Mouse (Mus musculus): ENCODE results near the gene Camta1. TPM values are rescaled to one million over a fixed set of nuclear protein-coding genes. Genes with fewer than 3 reads are reported as not detected.

Camta1 gene
- polyA plus RNA-seq, 1 experiment from 2014 or later: 77.1 TPM

DNA sequence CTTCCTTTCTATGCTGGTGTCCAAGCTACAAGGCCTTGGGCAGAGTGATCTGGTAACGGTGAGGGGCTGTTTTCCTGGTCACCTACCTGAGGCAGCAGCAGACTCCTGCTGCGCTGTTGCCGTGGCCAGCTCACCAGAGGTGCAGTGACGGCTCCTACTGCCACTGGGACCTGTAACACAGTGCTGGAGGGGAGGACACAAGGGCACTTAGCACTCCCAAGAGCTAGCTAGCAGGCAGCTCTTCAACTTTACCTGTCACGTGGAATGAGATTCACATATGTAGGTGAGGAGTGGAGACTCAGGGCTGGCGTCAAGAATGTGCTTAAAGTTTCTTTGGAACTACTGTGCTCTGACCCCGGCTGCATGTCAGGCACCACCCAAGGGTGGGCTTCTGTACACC lies 851.4 kb downstream of the Camta1 start:
- no peak overlapping the region for H3K9ac ChIP-seq
- ATAC-seq (ENCODE audit: insufficient number of reproducible peaks, low FRiP score, low TSS enrichment, low read depth): no peak
- H3K4me1 ChIP-seq: no peaks in the 10 kb centered on the region
- H3K36me3 ChIP-seq: peaks cover 10% of the 10 kb centered on the region; the same call in 1 of the 2 replicates
- WGBS: 88% methylated on average over 7 of the region's 7 CpGs
- H3K4me2 ChIP-seq (replicated peaks): no peak overlapping the region
- H3K27me3 ChIP-seq: no peaks in the 10 kb centered on the region
- no peak overlapping the region for H3K27ac ChIP-seq (replicated peaks)
- H3K4me3 ChIP-seq (replicated peaks): no peak overlapping the region
- H3K9me3 ChIP-seq (replicated peaks): no peaks in the 10 kb centered on the region

- 55% methylated on average over 6 of the region's 6 CpGs for WGBS
- H3K4me3 ChIP-seq (replicated peaks): no peak overlapping the region
- no peaks in the 10 kb centered on the region for H3K9me3 ChIP-seq (replicated peaks)
- peaks cover 6% of the 10 kb centered on the region; the same call in 1 of the 2 replicates for H3K36me3 ChIP-seq
- ATAC-seq (ENCODE audit: insufficient number of reproducible peaks, low FRiP score, low TSS enrichment, low read depth): no peak
- H3K9ac ChIP-seq: no peak overlapping the region
- H3K27ac ChIP-seq (replicated peaks): no peak overlapping the region
- no peak overlapping the region for H3K4me2 ChIP-seq (replicated peaks)
- H3K27me3 ChIP-seq: no peaks in the 10 kb centered on the region
- H3K4me1 ChIP-seq: no peaks in the 10 kb centered on the region
Measured at GRCm38 (mm10) chr4:151006945-151007344, 854.7 kb downstream of the Camta1 start.

DNA sequence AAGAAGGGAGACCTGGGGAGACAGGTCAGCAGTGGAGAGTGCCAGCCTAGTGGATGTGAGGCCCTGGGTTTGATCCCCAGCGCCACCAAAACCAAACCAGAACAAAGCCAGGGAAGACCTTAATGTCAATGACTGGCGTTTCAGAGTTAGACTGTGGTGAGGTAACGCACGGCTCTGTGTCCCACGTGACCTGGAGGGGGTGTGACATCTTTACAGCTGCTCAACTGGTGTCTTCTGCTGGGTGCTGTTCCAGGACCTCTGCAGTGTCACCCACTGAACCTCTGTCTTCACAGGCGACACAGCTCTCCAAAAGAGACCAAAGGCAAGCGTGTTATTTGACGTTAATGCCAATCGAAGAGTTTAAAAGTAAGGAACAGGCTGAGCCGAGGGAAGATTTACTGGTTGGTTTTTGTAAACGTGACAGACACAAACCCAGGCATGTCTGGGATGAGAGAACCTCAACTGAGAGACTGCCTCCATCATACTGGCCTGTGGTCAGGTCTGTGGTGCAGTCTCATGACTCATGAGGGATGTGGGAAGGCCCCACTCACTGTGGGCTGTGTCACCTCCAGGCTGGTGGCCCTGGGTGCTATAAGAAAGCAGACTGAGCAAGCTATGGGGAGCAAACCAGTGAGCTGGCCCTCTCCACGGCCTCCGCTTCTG lies 855.9 kb downstream of the Camta1 start:
- 85% methylated on average over 13 of the region's 13 CpGs for WGBS
- ATAC-seq (ENCODE audit: insufficient number of reproducible peaks, low FRiP score, low TSS enrichment, low read depth): no peak
- Histone ChIP-seq H3K27me3 (no peaks in the 10 kb centered on the region), H3K4me2 (replicated peaks) (no peak overlapping the region), H3K9me3 (replicated peaks) (no peaks in the 10 kb centered on the region), H3K36me3 (peaks cover 6% of the 10 kb centered on the region; the same call in 1 of the 2 replicates), H3K4me1 (no peaks in the 10 kb centered on the region), H3K9ac (no peak overlapping the region), H3K27ac (replicated peaks) (no peak overlapping the region), H3K4me3 (replicated peaks) (no peak overlapping the region)

DNA sequence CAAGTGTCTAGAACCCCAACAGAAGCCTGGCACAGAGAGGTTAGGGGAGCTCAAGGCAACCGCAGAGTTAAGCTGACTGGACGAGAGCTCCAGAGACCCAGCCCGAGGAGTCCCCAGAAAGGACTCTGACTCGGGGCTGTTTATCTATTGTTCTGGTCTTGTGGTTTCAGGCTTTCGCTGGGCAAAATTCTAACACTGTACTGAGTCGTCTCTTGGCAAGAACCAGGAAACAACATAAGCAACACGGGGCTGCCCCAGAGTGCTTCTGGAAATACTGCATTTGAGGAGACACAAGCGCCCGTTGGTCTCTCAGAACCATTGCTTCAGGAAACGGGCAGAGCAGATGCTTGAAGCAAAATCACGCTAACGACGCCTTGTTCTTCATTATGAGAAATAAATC lies 860.3 kb downstream of the Camta1 start:
- H3K4me1 ChIP-seq: no peaks in the 10 kb centered on the region
- H3K27me3 ChIP-seq: no peaks in the 10 kb centered on the region
- no peak overlapping the region for H3K4me2 ChIP-seq (replicated peaks)
- H3K36me3 ChIP-seq: no peaks in the 10 kb centered on the region
- no peak overlapping the region for H3K27ac ChIP-seq (replicated peaks)
- WGBS: 61% methylated on average over 13 of the region's 13 CpGs
- no peak for ATAC-seq (ENCODE audit: insufficient number of reproducible peaks, low FRiP score, low TSS enrichment, low read depth)
- no peak overlapping the region for H3K9ac ChIP-seq
- no peaks in the 10 kb centered on the region for H3K9me3 ChIP-seq (replicated peaks)
- no peak overlapping the region for H3K4me3 ChIP-seq (replicated peaks)

DNA sequence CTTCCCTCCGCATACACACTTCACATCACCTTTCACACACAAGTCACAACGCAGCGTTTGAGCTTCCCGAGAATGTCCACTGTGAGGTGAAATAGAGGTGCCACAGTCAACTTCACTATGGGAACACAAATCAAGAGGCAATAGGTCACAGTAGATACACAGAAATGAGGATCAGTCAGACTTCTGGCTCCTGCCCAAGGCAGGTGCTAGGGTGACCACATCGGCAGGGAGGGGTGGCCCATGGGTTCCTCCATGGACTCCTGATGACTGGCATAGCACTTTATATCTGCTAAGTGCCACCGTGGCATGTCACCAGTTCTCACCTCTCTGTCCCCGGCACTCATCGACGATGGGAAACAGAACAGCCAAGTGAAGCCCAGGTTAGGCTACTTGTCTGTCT lies 863.0 kb downstream of the Camta1 start:
- no peak overlapping the region for H3K4me3 ChIP-seq (replicated peaks)
- no peak for ATAC-seq (ENCODE audit: insufficient number of reproducible peaks, low FRiP score, low TSS enrichment, low read depth)

GRCm38 (mm10) chr4:150996797-150997196 lies 864.9 kb downstream of the Camta1 start, which contains the start of gene Uts2:
Uts2 (plus strand) TSS chr4:150997097.
- Histone ChIP-seq H3K36me3 (no peaks in the 10 kb centered on the region), H3K4me2 (replicated peaks) (no peak within 1 kb of the TSS), H3K4me3 (replicated peaks) (no peak within 1 kb of the TSS), H3K27me3 (no peaks in the 10 kb centered on the region), H3K9ac (no peak within 1 kb of the TSS), H3K27ac (replicated peaks) (no peak within 1 kb of the TSS), H3K4me1 (no peaks in the 10 kb centered on the region), H3K9me3 (replicated peaks) (no peaks in the 10 kb centered on the region)
- WGBS: 91% methylated on average over 7 of the region's 7 CpGs
- ATAC-seq (ENCODE audit: insufficient number of reproducible peaks, low FRiP score, low TSS enrichment, low read depth): no peak

More for the DNA sequence above, 863.0 kb downstream of the Camta1 start:
- Histone ChIP-seq H3K9ac (no peak overlapping the region), H3K27me3 (no peaks in the 10 kb centered on the region), H3K4me1 (no peaks in the 10 kb centered on the region), H3K9me3 (replicated peaks) (no peaks in the 10 kb centered on the region), H3K4me2 (replicated peaks) (no peak overlapping the region), H3K27ac (replicated peaks) (no peak overlapping the region), H3K36me3 (no peaks in the 10 kb centered on the region)
- WGBS: 92% methylated on average over 9 of the region's 9 CpGs

DNA sequence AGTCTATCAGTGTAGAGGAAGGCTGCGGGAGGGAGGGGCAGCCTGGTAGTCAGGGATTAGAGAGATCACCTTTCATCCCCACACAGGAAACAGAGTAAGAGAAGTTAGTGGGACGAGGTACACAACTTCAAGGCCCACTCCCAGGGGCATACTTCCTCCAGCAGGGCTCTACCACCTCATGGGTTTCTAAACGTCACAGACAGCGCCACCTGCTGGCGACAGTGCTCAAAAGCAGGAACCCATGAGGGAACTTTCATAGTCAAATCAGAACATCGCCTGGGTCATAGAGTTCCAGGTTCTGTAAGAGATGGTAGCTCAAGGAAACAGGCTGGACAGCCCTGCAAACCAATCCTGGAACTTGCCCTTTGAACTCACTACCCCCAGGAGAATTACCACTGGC lies 871.5 kb downstream of the Camta1 start:
- H3K9ac ChIP-seq: no peak overlapping the region
- no peaks in the 10 kb centered on the region for H3K9me3 ChIP-seq (replicated peaks)
- H3K27ac ChIP-seq (replicated peaks): no peak overlapping the region
- no peaks in the 10 kb centered on the region for H3K36me3 ChIP-seq
- no peak for ATAC-seq (ENCODE audit: insufficient number of reproducible peaks, low FRiP score, low TSS enrichment, low read depth)
- no peak overlapping the region for H3K4me2 ChIP-seq (replicated peaks)
- no peak overlapping the region for H3K4me3 ChIP-seq (replicated peaks)
- WGBS: 41% methylated on average over 6 of the region's 6 CpGs
- no peaks in the 10 kb centered on the region for H3K4me1 ChIP-seq
- no peaks in the 10 kb centered on the region for H3K27me3 ChIP-seq

DNA sequence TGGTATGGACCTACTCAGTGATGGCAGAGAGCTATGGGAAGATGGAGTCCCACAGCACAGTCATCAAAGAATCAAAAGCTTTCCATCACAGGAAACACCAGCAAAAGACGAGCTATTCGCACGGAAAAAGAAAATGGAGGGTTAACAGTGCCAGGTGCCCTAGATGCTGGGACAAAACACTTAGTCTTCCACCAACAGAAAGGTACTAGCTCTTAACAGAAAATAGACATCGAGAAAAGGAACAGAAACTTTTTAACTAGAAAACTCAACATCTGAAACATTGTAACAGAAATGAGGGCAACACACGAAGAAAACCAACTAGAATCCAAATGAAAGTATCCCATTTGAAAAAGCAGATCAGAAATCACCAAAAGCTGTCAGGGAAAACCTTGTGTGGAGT lies 881.5 kb downstream of the Camta1 start:
- Histone ChIP-seq H3K4me2 (replicated peaks) (no peak overlapping the region), H3K36me3 (no peaks in the 10 kb centered on the region), H3K4me3 (replicated peaks) (no peak overlapping the region), H3K9me3 (replicated peaks) (no peaks in the 10 kb centered on the region), H3K27me3 (no peaks in the 10 kb centered on the region), H3K27ac (replicated peaks) (no peak overlapping the region), H3K9ac (no peak overlapping the region), H3K4me1 (no peaks in the 10 kb centered on the region)
- WGBS: 80% methylated on average over 5 of the region's 5 CpGs
- no peak for ATAC-seq (ENCODE audit: insufficient number of reproducible peaks, low FRiP score, low TSS enrichment, low read depth)

GRCm38 (mm10) chr4:150979455-150979854 lies 882.2 kb downstream of the Camta1 start:
- no peak overlapping the region for H3K4me3 ChIP-seq (replicated peaks)
- no peak overlapping the region for H3K27ac ChIP-seq (replicated peaks)
- ATAC-seq (ENCODE audit: insufficient number of reproducible peaks, low FRiP score, low TSS enrichment, low read depth): no peak
- H3K36me3 ChIP-seq: no peaks in the 10 kb centered on the region
- no peaks in the 10 kb centered on the region for H3K4me1 ChIP-seq
- no peak overlapping the region for H3K4me2 ChIP-seq (replicated peaks)
- H3K27me3 ChIP-seq: no peaks in the 10 kb centered on the region
- WGBS: 66% methylated on average over 9 of the region's 9 CpGs
- no peak overlapping the region for H3K9ac ChIP-seq
- no peaks in the 10 kb centered on the region for H3K9me3 ChIP-seq (replicated peaks)

- H3K4me2 ChIP-seq (replicated peaks): no peak overlapping the region
- no peak for ATAC-seq (ENCODE audit: insufficient number of reproducible peaks, low FRiP score, low TSS enrichment, low read depth)
- no peaks in the 10 kb centered on the region for H3K4me1 ChIP-seq
- 83% methylated on average over 21 of the region's 21 CpGs for WGBS
- H3K4me3 ChIP-seq (replicated peaks): no peak overlapping the region
- H3K9me3 ChIP-seq (replicated peaks): no peaks in the 10 kb centered on the region
- H3K36me3 ChIP-seq: no peaks in the 10 kb centered on the region
- H3K9ac ChIP-seq: no peak overlapping the region
- no peaks in the 10 kb centered on the region for H3K27me3 ChIP-seq
- no peak overlapping the region for H3K27ac ChIP-seq (replicated peaks)
Measured at GRCm38 (mm10) chr4:150978156-150978910, 883.3 kb downstream of the Camta1 start.

- Histone ChIP-seq H3K4me1 (no peaks in the 10 kb centered on the region), H3K36me3 (no peaks in the 10 kb centered on the region), H3K27ac (replicated peaks) (no peak overlapping the region), H3K27me3 (no peaks in the 10 kb centered on the region), H3K4me3 (replicated peaks) (no peak overlapping the region), H3K9me3 (replicated peaks) (no peaks in the 10 kb centered on the region), H3K4me2 (replicated peaks) (no peak overlapping the region), H3K9ac (no peak overlapping the region)
- no peak for ATAC-seq (ENCODE audit: insufficient number of reproducible peaks, low FRiP score, low TSS enrichment, low read depth)
- 34% methylated on average over 1 of the region's 1 CpGs for WGBS
Measured at GRCm38 (mm10) chr4:150975145-150975544, 886.5 kb downstream of the Camta1 start.
